Mouse (Mus musculus) MEL (cell line): ENCODE results near the gene Dera. TPM values are rescaled to one million over a fixed set of nuclear protein-coding genes. Genes with fewer than 3 reads are reported as not detected.

ENCODE experiments used
- DNase-seq: peaks from one replicate; pipeline ENCODE4 v3.0.0; 2011; ENCODE audit warnings: low read depth, low spot score
- H3K27ac ChIP-seq: 2 replicates; pipeline ENCODE4 v1.5.1; 2012; ENCODE audit warnings: low read depth, mild to moderate bottlenecking, control low read depth, low read length, moderate library complexity; ENCODE audit not compliant: control insufficient read depth
- H3K27me3 ChIP-seq, 2 experiments: fragments of 150-350 bp in 1 of 2; sonication (generic) in 1 of 2; 2 replicates each; pipeline ENCODE4 v1.6.1; 2012; ENCODE audit warnings: low read length in 2 of 2, mild to moderate bottlenecking in 2 of 2, improper control_type of control experiment in 1 of 2, moderate library complexity in 1 of 2; ENCODE audit not compliant: insufficient read depth in 2 of 2, control insufficient read depth in 1 of 2
- H3K36me3 ChIP-seq, 2 experiments: 2 replicates each; pipeline ENCODE4 v1.6.1; 2012 to 2014; ENCODE audit warnings: low read length in 2 of 2, improper control_type of control experiment in 1 of 2, inconsistent platforms in 1 of 2, mild to moderate bottlenecking in 1 of 2; ENCODE audit not compliant: insufficient read depth in 2 of 2, control insufficient read depth in 1 of 2
- H3K4me1 ChIP-seq, 2 experiments: fragments of 150-350 bp in 1 of 2; sonication (generic) in 1 of 2; 2 replicates each; pipeline ENCODE4 v1.6.1; 2012; ENCODE audit warnings: low read length in 2 of 2, improper control_type of control experiment in 1 of 2, mild to moderate bottlenecking in 1 of 2; ENCODE audit not compliant: insufficient read depth in 2 of 2, control insufficient read depth in 1 of 2
- H3K4me3 ChIP-seq, 2 experiments: fragments of 150-350 bp in 1 of 2; sonication (generic) in 1 of 2; 2 replicates each; pipeline ENCODE4 v1.5.1; 2012; ENCODE audit warnings: low read depth in 2 of 2, low read length in 2 of 2, mild to moderate bottlenecking in 2 of 2, moderate library complexity in 2 of 2, control low read depth in 1 of 2, improper control_type of control experiment in 1 of 2; ENCODE audit not compliant: control insufficient read depth in 1 of 2, insufficient read depth in 1 of 2
- H3K79me2 ChIP-seq: 2 replicates; pipeline ENCODE4 v1.6.1; 2012; ENCODE audit warnings: mild to moderate bottlenecking, low read length, moderate library complexity; ENCODE audit not compliant: control insufficient read depth, poor library complexity, insufficient read depth
- H3K9ac ChIP-seq: 2 replicates; pipeline ENCODE4 v1.6.1; 2012; ENCODE audit warnings: low read depth, mild to moderate bottlenecking, control low read depth, low read length, moderate library complexity; ENCODE audit not compliant: control insufficient read depth, poor library complexity, severe bottlenecking
- H3K9me3 ChIP-seq: fragments of 150-350 bp; sonication (generic); replicated peaks from 2 replicates; pipeline ENCODE4 v1.6.1; 2012; ENCODE audit warnings: mild to moderate bottlenecking, low read length, improper control_type of control experiment, moderate library complexity; ENCODE audit not compliant: insufficient read depth
- CHD1 ChIP-seq: IDR thresholded peaks from 2 replicates; pipeline ENCODE4 v1.6.1; 2012; ENCODE audit warnings: low read depth, mild to moderate bottlenecking, inconsistent platforms, low read length, improper control_type of control experiment
- CHD2 ChIP-seq: IDR thresholded peaks from 2 replicates; pipeline ENCODE4 v1.6.1; 2011; ENCODE audit warnings: low read length, improper control_type of control experiment
- CTCF ChIP-seq, 3 experiments: IDR thresholded peaks in 2 of 3; conservative IDR thresholded peaks in 1 of 3; 2 replicates each; pipeline ENCODE4 v1.5.1; 2011 to 2012; ENCODE audit warnings: low read length in 3 of 3, low read depth in 2 of 3, mild to moderate bottlenecking in 2 of 3, improper control_type of control experiment in 1 of 3, inconsistent platforms in 1 of 3, mixed read lengths in 1 of 3, moderate library complexity in 1 of 3; ENCODE audit not compliant: control insufficient read depth in 1 of 3, insufficient read depth in 1 of 3, poor library complexity in 1 of 3, severe bottlenecking in 1 of 3
- E2F4 ChIP-seq: IDR thresholded peaks from 2 replicates; pipeline ENCODE4 v1.6.1; 2011; ENCODE audit warnings: low read depth, low read length, improper control_type of control experiment, borderline replicate concordance
- ELF1 ChIP-seq: IDR thresholded peaks from 2 replicates; pipeline ENCODE4 v1.6.1; 2014; ENCODE audit warnings: low read depth, mild to moderate bottlenecking, inconsistent platforms, low read length, improper control_type of control experiment, moderate library complexity
- GABPA ChIP-seq: IDR thresholded peaks from 2 replicates; pipeline ENCODE4 v1.6.1; 2012; ENCODE audit warnings: low read depth, mild to moderate bottlenecking, inconsistent platforms, low read length, improper control_type of control experiment, moderate library complexity
- GATA1 ChIP-seq: IDR thresholded peaks from 2 replicates; pipeline ENCODE4 v1.6.1; 2011; ENCODE audit warnings: low read depth, low read length, improper control_type of control experiment
- KAT2A ChIP-seq: conservative IDR thresholded peaks from 2 replicates; pipeline ENCODE4 v1.6.1; 2012; ENCODE audit warnings: low read depth, low read length, improper control_type of control experiment, inconsistent platforms
- MAZ ChIP-seq: IDR thresholded peaks from 2 replicates; pipeline ENCODE4 v1.6.1; 2012; ENCODE audit warnings: low read depth, mild to moderate bottlenecking, inconsistent platforms, low read length, improper control_type of control experiment
- MEF2A ChIP-seq: IDR thresholded peaks from 2 replicates; pipeline ENCODE4 v1.6.1; 2014; ENCODE audit warnings: low read depth, mild to moderate bottlenecking, inconsistent platforms, low read length, improper control_type of control experiment; ENCODE audit not compliant: poor library complexity, insufficient replicate concordance, severe bottlenecking; ENCODE audit errors: extremely low read depth
- TAL1 ChIP-seq: IDR thresholded peaks from 2 replicates; pipeline ENCODE4 v1.6.1; 2012; ENCODE audit warnings: mild to moderate bottlenecking, inconsistent platforms, low read length, moderate library complexity, mixed read lengths
- TBP ChIP-seq: IDR thresholded peaks from 2 replicates; pipeline ENCODE4 v1.8.0; 2011; ENCODE audit warnings: low read depth, low read length, improper control_type of control experiment
- UBTF ChIP-seq: IDR thresholded peaks from 2 replicates; pipeline ENCODE4 v1.6.1; 2012; ENCODE audit warnings: low read depth, mild to moderate bottlenecking, inconsistent platforms, low read length, improper control_type of control experiment, moderate library complexity, borderline replicate concordance; ENCODE audit not compliant: insufficient read depth
- USF1 ChIP-seq: IDR thresholded peaks from 2 replicates; pipeline ENCODE4 v1.6.1; 2014; ENCODE audit warnings: low read depth, mild to moderate bottlenecking, inconsistent platforms, low read length, improper control_type of control experiment, moderate library complexity
- ZKSCAN1 ChIP-seq: IDR thresholded peaks from 2 replicates; pipeline ENCODE4 v1.6.1; 2012; ENCODE audit warnings: low read depth, mild to moderate bottlenecking, inconsistent platforms, low read length, improper control_type of control experiment, moderate library complexity
- ZNF384 ChIP-seq: IDR thresholded peaks from 2 replicates; pipeline ENCODE4 v1.6.1; 2012; ENCODE audit warnings: low read depth, mild to moderate bottlenecking, inconsistent platforms, low read length, improper control_type of control experiment
- polyA plus RNA-seq, 2 experiments: library from polyadenylated mRNA; stranded (reverse) in 1 of 2; unstranded in 1 of 2; fragments of >175 nt in 1 of 2; fragments of >200 nt in 1 of 2; gene quantifications; 2 replicates each; pipeline versions ENCODE4 v1.2.1 to v1.2.4; 2012; ENCODE audit warnings: low replicate concordance in 2 of 2, low read depth in 1 of 2; ENCODE audit not compliant: insufficient read length in 2 of 2, insufficient read depth in 1 of 2, missing spikeins in 1 of 2
- total RNA-seq: library from RNA; depleted of rRNA; stranded (reverse); fragments of 300-350 nt; gene quantifications from 2 replicates; pipeline ENCODE4 v1.2.3, GENCODE M21; 2012

Dera gene
- total and polyA plus RNA-seq, 3 experiments = 39.4 to 56.9 TPM; not detected in 1

GRCm38 (mm10) chr6:137869903-137870580, 115.7 kb downstream of the Dera start:
- no peaks in the 10 kb centered on the region for H3K79me2 ChIP-seq
- H3K36me3 ChIP-seq = no peaks in the 10 kb centered on the region
- no peak for DNase-seq
- H3K4me1 ChIP-seq = no peaks in the 10 kb centered on the region
- no peak for TF ChIP-seq TBP
- no peak for TF ChIP-seq MEF2A
- TF ChIP-seq USF1 = no peak
- no peak for TF ChIP-seq ZKSCAN1
- TF ChIP-seq TAL1 = no peak
- TF ChIP-seq ZNF384 = no peak
- no peak for TF ChIP-seq MAZ
- no peak for TF ChIP-seq GATA1
- TF ChIP-seq GABPA = no peak
- no peak for TF ChIP-seq CHD1
- TF ChIP-seq ELF1 = no peak
- no peak for TF ChIP-seq CTCF (IDR thresholded peaks at IDR 0.05 in 2 of 3, conservative IDR thresholded peaks at IDR 0.05 in 1 of 3; ENCODE audit: control insufficient read depth in 1 of 3, insufficient read depth in 1 of 3, low read depth in 2 of 3, low read length in 3 of 3, poor library complexity in 1 of 3, severe bottlenecking in 1 of 3)
- H3K9me3 ChIP-seq = no peaks in the 10 kb centered on the region
- no peak overlapping the region for H3K4me3 ChIP-seq
- no peak overlapping the region for H3K27ac ChIP-seq
- H3K27me3 ChIP-seq = no peaks in the 10 kb centered on the region
- no peak overlapping the region for H3K9ac ChIP-seq

- Histone ChIP-seq H3K36me3 (no peaks in the 10 kb centered on the region), H3K4me3 (no peak overlapping the region), H3K79me2 (no peaks in the 10 kb centered on the region), H3K9me3 (no peaks in the 10 kb centered on the region)
- DNase-seq = no peak
- TF ChIP-seq TAL1 (no peak), E2F4 (no peak), CHD2 (no peak), MAZ (no peak), USF1 (no peak), UBTF (no peak), KAT2A (no peak)
- TF ChIP-seq, all 39 proteins: peak for 0
- Histone ChIP-seq H3K27ac (no peak overlapping the region), H3K9ac (no peak overlapping the region), H3K4me1 (no peaks in the 10 kb centered on the region), H3K27me3 (no peaks in the 10 kb centered on the region)
Observed at GRCm38 (mm10) chr6:137870667-137871066, 116.3 kb downstream of the Dera start.
